Mouse (Mus musculus) neural tube, postnatal 0 days (tissue): ENCODE results near the gene Asphd1. TPM values are rescaled to one million over a fixed set of nuclear protein-coding genes. Genes with fewer than 3 reads are reported as not detected.

Experiments
- polyA plus RNA-seq: library from polyadenylated mRNA; unstranded; fragments of >200 nt; fragmentation: Nextera tagmentation; extraction: Ambion mirVana; gene quantifications from 2 replicates; pipeline ENCODE4 v1.2.1, GENCODE M21; 2015

Gene Asphd1
- 13.0 and 20.5 TPM in 2 replicates for polyA plus RNA-seq

GRCm38 (mm10) chr7:126949403-126949792 is at the start of gene Asphd1:
TSS of gene Asphd1 (minus strand) at chr7:126949582.

DNA sequence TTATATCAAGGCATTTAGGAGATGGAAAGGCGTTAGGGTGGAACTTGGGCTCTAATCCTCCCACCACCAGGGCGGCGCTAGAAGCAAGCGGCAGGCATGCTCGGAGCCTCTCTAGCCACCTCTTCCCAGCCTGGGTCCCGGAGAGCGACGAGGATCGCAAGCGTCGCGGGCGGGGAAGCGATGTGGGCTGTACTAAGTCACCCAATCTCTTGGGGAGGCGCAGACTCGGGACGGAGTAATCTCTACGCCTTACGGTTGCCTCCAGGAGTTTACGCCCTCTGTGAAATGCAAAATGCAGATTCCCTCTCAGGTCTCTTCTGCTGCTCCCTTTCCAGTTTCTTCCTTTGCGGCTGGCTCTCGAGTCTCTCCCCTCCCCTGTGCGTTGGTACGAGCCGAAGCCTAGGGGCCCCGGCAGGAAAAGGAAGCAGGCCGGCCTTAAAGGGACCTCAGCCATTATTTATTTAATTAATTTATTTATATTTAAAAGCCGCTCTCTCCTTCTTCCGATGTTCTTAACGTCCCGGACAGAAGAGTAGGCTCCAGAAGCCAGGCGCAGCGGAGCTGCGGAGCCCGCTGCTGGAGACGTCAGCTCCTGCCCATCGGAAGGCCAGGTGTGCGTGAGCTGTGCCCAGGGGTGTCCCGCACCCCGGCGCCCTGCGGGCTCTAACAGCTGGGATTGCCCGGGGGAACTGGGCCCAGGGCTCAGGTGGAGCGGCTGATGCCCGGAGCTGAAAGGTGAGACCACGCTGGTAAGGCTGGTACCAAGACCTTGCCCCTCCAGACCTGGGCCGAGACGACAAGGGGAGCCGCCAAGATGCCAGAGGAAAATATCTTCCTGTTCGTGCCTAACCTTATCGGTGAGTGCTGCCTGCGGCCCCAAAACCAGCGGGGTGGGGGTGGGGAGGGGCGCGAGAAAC is 26.8 kb upstream of the Asphd1 start, which contains the start of gene Cdiptos:
TSS of gene Cdiptos (minus strand) at position 149 of the 917 bp plus-strand sequence.

DNA sequence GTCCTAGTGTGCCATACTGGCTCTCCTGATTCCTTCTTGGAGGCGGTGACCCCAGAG is 26.3 kb upstream of the Asphd1 start, which contains the start of gene Cdipt:
TSS of gene Cdipt (plus strand) at position 22 of the 57 bp plus-strand sequence.

DNA sequence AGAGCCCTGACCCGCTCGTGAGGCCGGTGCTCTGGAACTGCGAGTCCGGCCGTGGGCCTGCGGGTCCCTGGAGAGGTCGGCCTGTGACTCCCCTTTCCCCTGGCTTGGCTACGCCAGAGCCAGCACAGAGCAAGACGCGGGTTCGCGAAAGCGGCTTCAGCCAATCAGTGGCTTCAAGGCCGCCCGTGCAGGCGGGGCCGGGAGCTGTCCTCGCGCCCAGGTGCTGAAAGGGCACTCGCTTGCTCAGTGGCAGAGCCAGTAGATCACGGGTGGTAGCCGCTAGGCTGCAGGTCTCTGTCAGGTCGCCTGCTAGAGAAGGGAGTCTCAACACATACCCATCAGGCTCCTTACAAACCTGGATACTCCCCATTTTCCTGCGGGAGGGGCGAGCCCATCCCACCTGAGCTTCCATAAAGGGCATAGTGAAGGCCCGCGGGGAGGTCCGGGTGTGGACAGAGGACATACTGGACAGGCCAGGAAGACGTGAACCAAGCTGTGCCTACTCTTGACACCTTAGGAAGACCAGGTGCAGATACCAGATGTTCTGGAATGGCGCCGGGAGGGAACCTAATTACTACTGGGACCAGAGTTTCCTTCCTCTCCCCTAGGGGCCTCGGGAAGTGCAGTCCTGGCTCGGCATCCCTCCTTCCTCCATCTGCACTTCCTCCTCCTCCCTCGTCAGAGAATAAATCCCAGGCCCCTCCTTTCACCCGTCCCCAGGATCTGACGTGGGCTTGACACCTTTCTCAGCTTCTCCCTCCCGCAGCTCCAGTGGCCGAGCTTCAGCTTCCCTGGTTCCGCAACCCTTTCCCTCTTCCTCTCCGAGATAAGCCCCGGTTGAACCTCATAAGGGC is 638 bp upstream of the Asphd1 start, which contains the start of gene Sez6l2:
TSS of gene Sez6l2 (plus strand) at position 771 of the 854 bp plus-strand sequence.

GRCm38 (mm10) chr7:126928384-126929037 is 20.9 kb downstream of the Asphd1 start, which contains the start of gene Kctd13:
TSS of gene Kctd13 (plus strand) at chr7:126928879.

DNA sequence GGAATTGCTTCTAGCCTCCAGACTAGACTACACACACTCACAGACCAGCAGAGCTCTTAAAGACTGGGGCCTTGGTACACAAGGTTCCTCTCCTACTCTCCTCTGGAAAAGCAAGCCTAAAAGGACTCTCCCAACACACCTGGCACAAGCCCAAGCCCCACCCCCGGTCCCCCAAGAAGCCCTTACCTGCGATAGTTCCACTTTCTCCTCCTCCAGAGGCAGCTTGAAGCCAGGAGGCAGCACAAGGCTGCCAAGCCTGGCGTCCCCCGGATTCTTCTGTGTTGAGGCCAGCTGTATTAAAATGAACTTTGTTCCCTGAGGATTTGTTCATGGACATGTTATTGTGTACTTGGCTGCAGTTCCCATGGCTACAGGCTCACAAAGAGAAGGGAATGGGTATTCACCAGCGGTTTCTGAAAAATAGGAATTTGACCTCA is 26.7 kb downstream of the Asphd1 start, which contains the start of gene Tmem219:
TSS of gene Tmem219 (minus strand) at position 294 of the 437 bp plus-strand sequence.

Other genes starting within 250 kb of the Asphd1 start
- 109 and 127 TPM in 2 replicates for gene Coro1a, start 241.8 kb downstream of the Asphd1 start, polyA plus RNA-seq
- gene Mapk3, start 190.0 kb downstream of the Asphd1 start, polyA plus RNA-seq: 104 and 106 TPM in 2 replicates
- gene Gdpd3, start 183.2 kb downstream of the Asphd1 start, polyA plus RNA-seq: 1.1 and 1.2 TPM in 2 replicates
- 255 and 259 TPM in 2 replicates for gene Ypel3, start 172.6 kb downstream of the Asphd1 start, polyA plus RNA-seq
- 0.31 and 0.47 TPM in 2 replicates for gene Tbx6, start 168.1 kb downstream of the Asphd1 start, polyA plus RNA-seq
- gene Ppp4c, start 157.1 kb downstream of the Asphd1 start, polyA plus RNA-seq: 129 and 149 TPM in 2 replicates
- 43.9 and 56.4 TPM in 2 replicates for gene Fam57b, start 151.9 kb downstream of the Asphd1 start, polyA plus RNA-seq
- gene 4930451I11Rik, start 117.9 kb downstream of the Asphd1 start, polyA plus RNA-seq: 0.65 TPM in 1 of 2 replicates, not detected in the other
- 60.9 and 64.7 TPM in 2 replicates for gene Doc2a, start 102.2 kb downstream of the Asphd1 start, polyA plus RNA-seq
- gene Hirip3, start 87.6 kb downstream of the Asphd1 start, polyA plus RNA-seq: 17.0 and 23.3 TPM in 2 replicates
- 78.5 and 82.2 TPM in 2 replicates for gene Ino80e, start 87.2 kb downstream of the Asphd1 start, polyA plus RNA-seq
- 39.4 and 47.0 TPM in 2 replicates for gene Taok2, start 64.9 kb downstream of the Asphd1 start, polyA plus RNA-seq
- gene Tmem219, start 26.7 kb downstream of the Asphd1 start, polyA plus RNA-seq: 40.7 and 41.1 TPM in 2 replicates
- gene Kctd13, start 20.7 kb downstream of the Asphd1 start, polyA plus RNA-seq: 129 and 134 TPM in 2 replicates
- gene Sez6l2, start 981 bp upstream of the Asphd1 start, polyA plus RNA-seq: 80.0 and 106 TPM in 2 replicates
- 137 and 157 TPM in 2 replicates for gene Cdipt, start 26.3 kb upstream of the Asphd1 start, polyA plus RNA-seq
- 0.50 and 1.1 TPM in 2 replicates for gene Cdiptos, start 26.5 kb upstream of the Asphd1 start, polyA plus RNA-seq
- 4.9 and 5.9 TPM in 2 replicates for gene Mvp, start 65.0 kb upstream of the Asphd1 start, polyA plus RNA-seq
- gene Pagr1b, start 66.9 kb upstream of the Asphd1 start, polyA plus RNA-seq: 0.70 TPM in 1 of 2 replicates, not detected in the other
- 23.1 and 63.2 TPM in 2 replicates for gene Pagr1a, start 67.8 kb upstream of the Asphd1 start, polyA plus RNA-seq
- 36.5 and 56.8 TPM in 2 replicates for gene Gm42742, start 71.5 kb upstream of the Asphd1 start, polyA plus RNA-seq
- gene Prrt2, start 71.6 kb upstream of the Asphd1 start, polyA plus RNA-seq: 128 and 150 TPM in 2 replicates
- gene Maz, start 77.5 kb upstream of the Asphd1 start, polyA plus RNA-seq: 88.1 and 104 TPM in 2 replicates
- 13.7 and 20.7 TPM in 2 replicates for gene Kif22, start 92.9 kb upstream of the Asphd1 start, polyA plus RNA-seq
- not detected in 2 replicates for gene Zg16, start 137.7 kb upstream of the Asphd1 start, polyA plus RNA-seq
- 1.6 and 2.1 TPM in 2 replicates for gene AI467606, start 141.8 kb upstream of the Asphd1 start, polyA plus RNA-seq
- 1.3 and 1.4 TPM in 2 replicates for gene Qprt, start 172.6 kb upstream of the Asphd1 start, polyA plus RNA-seq
- not detected in 2 replicates for gene Spn, start 188.2 kb upstream of the Asphd1 start, polyA plus RNA-seq
- gene Cd2bp2, start 246.5 kb upstream of the Asphd1 start, polyA plus RNA-seq: 45.4 and 48.6 TPM in 2 replicates